Mouse (Mus musculus) embryonic facial prominence, embryonic 10.5 days (tissue): ENCODE data around the gene 1700017B05Rik. TPM values are rescaled to one million over a fixed set of nuclear protein-coding genes. Genes with fewer than 3 reads are reported as not detected.

ENCODE experiments used
- DNase-seq: peaks from one replicate; pipeline ENCODE4 v3.0.0-alpha.2; 2017; ENCODE audit warnings: low spot score
- H3K27ac ChIP-seq: fragments of 300-500 bp; sonication (generic); replicated peaks from 2 replicates; pipeline ENCODE4 v1.5.1; 2016; ENCODE audit warnings: mild to moderate bottlenecking
- H3K27me3 ChIP-seq: fragments of 300-500 bp; sonication (generic); replicated peaks from 2 replicates; pipeline ENCODE4 v1.6.1; 2016; ENCODE audit warnings: low read depth, mild to moderate bottlenecking; ENCODE audit not compliant: poor library complexity, severe bottlenecking
- H3K36me3 ChIP-seq: fragments of 300-500 bp; sonication (generic); replicated peaks from 2 replicates; pipeline ENCODE4 v1.6.1; 2016; ENCODE audit warnings: mild to moderate bottlenecking, moderate library complexity
- H3K4me1 ChIP-seq: fragments of 300-500 bp; sonication (generic); 2 replicates; pipeline ENCODE4 v1.6.1; 2016
- H3K4me3 ChIP-seq: fragments of 300-500 bp; sonication (generic); 2 replicates; pipeline ENCODE4 v1.5.1; 2016; ENCODE audit warnings: mild to moderate bottlenecking, moderate library complexity
- H3K9me3 ChIP-seq: fragments of 300-500 bp; sonication (generic); 2 replicates; pipeline ENCODE4 v1.6.1; 2016; ENCODE audit warnings: mild to moderate bottlenecking
- WGBS: fragments of 180-500 bp; shearing (Covaris S2); methylation state at CpG from one replicate; pipeline ENCODE4 v1.1.7; 2016; 5-methylcytosine and 5-hydroxymethylcytosine counted together
- polyA plus RNA-seq: library from polyadenylated mRNA; unstranded; fragments of >200 nt; fragmentation: Nextera tagmentation; extraction: Ambion mirVana; gene quantifications from 2 replicates; pipeline ENCODE4 v1.2.1, GENCODE M21; 2016

The 1700017B05Rik gene
- polyA plus RNA-seq, 1 experiment from 2014 or later = 16.8 TPM

- Histone ChIP-seq H3K36me3 (no peaks in the 10 kb centered on the region), H3K27ac (peak overlapping the region; percentile 5; the same call in 1 of the 2 replicates), H3K4me3 (no peak overlapping the region; the same call in 1 of the 2 replicates), H3K9me3 (no peaks in the 10 kb centered on the region), H3K27me3 (peaks cover 39% of the 10 kb centered on the region), H3K4me1 (peaks cover 86% of the 10 kb centered on the region)
- WGBS = 11% methylated on average over 8 of the region's 8 CpGs
- DNase-seq = peak; percentile 62
Measured at GRCm38 (mm10) chr9:57270399-57270798, 8.0 kb upstream of the 1700017B05Rik start.

GRCm38 (mm10) chr9:57269384-57269783, 7.0 kb upstream of the 1700017B05Rik start:
- WGBS = 31% methylated on average over 1 of the region's 1 CpGs
- no peaks in the 10 kb centered on the region for H3K36me3 ChIP-seq
- H3K4me3 ChIP-seq = no peak overlapping the region
- no peak overlapping the region for H3K27ac ChIP-seq
- no peaks in the 10 kb centered on the region for H3K9me3 ChIP-seq
- H3K4me1 ChIP-seq = peaks cover 96% of the 10 kb centered on the region
- DNase-seq = no peak
- peaks cover 48% of the 10 kb centered on the region for H3K27me3 ChIP-seq

GRCm38 (mm10) chr9:57268575-57268974, 6.2 kb upstream of the 1700017B05Rik start:
- Histone ChIP-seq H3K27me3 (peaks cover 56% of the 10 kb centered on the region), H3K4me1 (peaks cover 89% of the 10 kb centered on the region), H3K27ac (no peak overlapping the region), H3K4me3 (no peak overlapping the region), H3K9me3 (no peaks in the 10 kb centered on the region), H3K36me3 (no peaks in the 10 kb centered on the region)
- DNase-seq = no peak
- 6% methylated on average over 3 of the region's 3 CpGs for WGBS

- Histone ChIP-seq H3K27ac (no peak overlapping the region), H3K4me1 (peaks cover 88% of the 10 kb centered on the region)
- 23% methylated on average over 10 of the region's 10 CpGs for WGBS
Measured at GRCm38 (mm10) chr9:57268078-57268477, 5.7 kb upstream of the 1700017B05Rik start.

GRCm38 (mm10) chr9:57267421-57267820, 5.0 kb upstream of the 1700017B05Rik start:
- DNase-seq = peak; percentile 38
- Histone ChIP-seq H3K9me3 (no peaks in the 10 kb centered on the region), H3K4me1 (peaks cover 86% of the 10 kb centered on the region), H3K27me3 (peaks cover 58% of the 10 kb centered on the region), H3K36me3 (no peaks in the 10 kb centered on the region), H3K4me3 (no peak overlapping the region), H3K27ac (peak overlapping the region; percentile 32; the same call in 1 of the 2 replicates)
- 13% methylated on average over 5 of the region's 5 CpGs for WGBS

More at GRCm38 (mm10) chr9:57268078-57268477, 5.7 kb upstream of the 1700017B05Rik start:
- Histone ChIP-seq H3K27me3 (peaks cover 61% of the 10 kb centered on the region), H3K36me3 (no peaks in the 10 kb centered on the region), H3K9me3 (no peaks in the 10 kb centered on the region), H3K4me3 (no peak overlapping the region)
- no peak for DNase-seq

- no peak overlapping the region for H3K27ac ChIP-seq
- peak; percentile 35 for DNase-seq
- H3K36me3 ChIP-seq = no peaks in the 10 kb centered on the region
- peaks cover 54% of the 10 kb centered on the region for H3K27me3 ChIP-seq
- WGBS = 41% methylated on average over 5 of the region's 5 CpGs
- no peak overlapping the region for H3K4me3 ChIP-seq
- H3K9me3 ChIP-seq = no peaks in the 10 kb centered on the region
- peaks cover 83% of the 10 kb centered on the region for H3K4me1 ChIP-seq
Measured at GRCm38 (mm10) chr9:57265125-57265524, 2.7 kb upstream of the 1700017B05Rik start.

GRCm38 (mm10) chr9:57262795-57263684, 628 bp upstream of the 1700017B05Rik start:
- no peak for DNase-seq
- Histone ChIP-seq H3K36me3 (peaks cover 10% of the 10 kb centered on the region), H3K4me3 (peak overlapping the region; percentile 86), H3K27me3 (peaks cover 43% of the 10 kb centered on the region), H3K9me3 (no peaks in the 10 kb centered on the region), H3K27ac (peak overlapping the region; percentile 92), H3K4me1 (peaks cover 65% of the 10 kb centered on the region)
- WGBS = 49% methylated on average over 13 of the region's 13 CpGs

GRCm38 (mm10) chr9:57261516-57261912, 898 bp downstream of the 1700017B05Rik start:
- H3K9me3 ChIP-seq = no peaks in the 10 kb centered on the region
- H3K27me3 ChIP-seq = peaks cover 39% of the 10 kb centered on the region
- peaks cover 25% of the 10 kb centered on the region for H3K36me3 ChIP-seq
- H3K27ac ChIP-seq = peak overlapping the region; percentile 92
- peak overlapping the region; percentile 86 for H3K4me3 ChIP-seq
- H3K4me1 ChIP-seq = peaks cover 50% of the 10 kb centered on the region
- under 1% methylated on average over 26 of the region's 26 CpGs for WGBS
- peak; percentile 59 for DNase-seq

- peak overlapping the region; percentile 86 for H3K4me3 ChIP-seq
- peaks cover 31% of the 10 kb centered on the region for H3K36me3 ChIP-seq
- no peaks in the 10 kb centered on the region for H3K9me3 ChIP-seq
- WGBS = 13% methylated on average over 12 of the region's 12 CpGs
- DNase-seq = no peak
- H3K27ac ChIP-seq = peak overlapping the region; percentile 92
- peaks cover 34% of the 10 kb centered on the region for H3K27me3 ChIP-seq
- peaks cover 44% of the 10 kb centered on the region for H3K4me1 ChIP-seq
Measured at GRCm38 (mm10) chr9:57260940-57261339, 1.5 kb downstream of the 1700017B05Rik start.

GRCm38 (mm10) chr9:57259736-57260135, 2.7 kb downstream of the 1700017B05Rik start:
- Histone ChIP-seq H3K9me3 (no peaks in the 10 kb centered on the region), H3K27me3 (peaks cover 24% of the 10 kb centered on the region), H3K4me1 (peaks cover 33% of the 10 kb centered on the region), H3K27ac (no peak overlapping the region), H3K4me3 (no peak overlapping the region), H3K36me3 (peaks cover 42% of the 10 kb centered on the region)
- 9% methylated on average over 3 of the region's 3 CpGs for WGBS
- peak; percentile 87 for DNase-seq

- H3K9me3 ChIP-seq = no peaks in the 10 kb centered on the region
- DNase-seq = no peak
- WGBS = 89% methylated on average over 9 of the region's 9 CpGs
- peaks cover 6% of the 10 kb centered on the region; the same call in 1 of the 2 replicates for H3K27me3 ChIP-seq
- H3K27ac ChIP-seq = no peak overlapping the region
- peaks cover 63% of the 10 kb centered on the region for H3K36me3 ChIP-seq
- no peak overlapping the region for H3K4me3 ChIP-seq
- peaks cover 29% of the 10 kb centered on the region for H3K4me1 ChIP-seq
Measured at GRCm38 (mm10) chr9:57257627-57258026, 4.8 kb downstream of the 1700017B05Rik start.

- H3K36me3 ChIP-seq = peaks cover 71% of the 10 kb centered on the region
- no peaks in the 10 kb centered on the region for H3K9me3 ChIP-seq
- peaks cover 6% of the 10 kb centered on the region; the same call in 1 of the 2 replicates for H3K27me3 ChIP-seq
- 95% methylated on average over 11 of the region's 11 CpGs for WGBS
- no peak for DNase-seq
- H3K27ac ChIP-seq = no peak overlapping the region
- H3K4me1 ChIP-seq = peaks cover 27% of the 10 kb centered on the region
- no peak overlapping the region for H3K4me3 ChIP-seq
Measured at GRCm38 (mm10) chr9:57256861-57257260, 5.6 kb downstream of the 1700017B05Rik start.

- peaks cover 24% of the 10 kb centered on the region for H3K4me1 ChIP-seq
- H3K36me3 ChIP-seq = peaks cover 77% of the 10 kb centered on the region
- no peak for DNase-seq
- WGBS = 93% methylated on average over 20 of the region's 20 CpGs
- no peak overlapping the region for H3K27ac ChIP-seq
- no peaks in the 10 kb centered on the region for H3K9me3 ChIP-seq
- peaks cover 6% of the 10 kb centered on the region; the same call in 1 of the 2 replicates for H3K27me3 ChIP-seq
- no peak overlapping the region for H3K4me3 ChIP-seq
Measured at GRCm38 (mm10) chr9:57256309-57256708, 6.1 kb downstream of the 1700017B05Rik start.
